Mouse (Mus musculus): ENCODE measurements around the gene Gm9736. TPM values are rescaled to one million over a fixed set of nuclear protein-coding genes. Genes with fewer than 3 reads are reported as not detected.
"Not testable (repeated sequence)": the region's sequence is repeated elsewhere in the genome, so short reads cannot be mapped to it uniquely, and the experiment has no call there.

Gene Gm9736
- total RNA-seq, 2 experiments from 2014 or later, result not detected

- no peak for DNase-seq
- intact Hi-C loops (cut with DNase I), result no loop called here
These were observed 21.9 kb downstream of the Gm9736 start for GRCm38 (mm10) chr10:77729241-77729640.

- intact Hi-C loops (cut with DNase I), result no loop called here
- DNase-seq, result no peak
These were observed 22.9 kb downstream of the Gm9736 start for GRCm38 (mm10) chr10:77728280-77728679.

GRCm38 (mm10) chr10:77726186-77726585, 25.0 kb downstream of the Gm9736 start, which contains the start of gene Gm10100:
Gene Gm10100, plus strand, starts transcription at chr10:77726486.
- DNase-seq, result no peak
- intact Hi-C loops (cut with DNase I), result no loop called here

- DNase-seq, result no peak
- intact Hi-C loops (cut with DNase I), result no loop called here
These were observed 26.3 kb downstream of the Gm9736 start for GRCm38 (mm10) chr10:77724855-77725254.

DNA sequence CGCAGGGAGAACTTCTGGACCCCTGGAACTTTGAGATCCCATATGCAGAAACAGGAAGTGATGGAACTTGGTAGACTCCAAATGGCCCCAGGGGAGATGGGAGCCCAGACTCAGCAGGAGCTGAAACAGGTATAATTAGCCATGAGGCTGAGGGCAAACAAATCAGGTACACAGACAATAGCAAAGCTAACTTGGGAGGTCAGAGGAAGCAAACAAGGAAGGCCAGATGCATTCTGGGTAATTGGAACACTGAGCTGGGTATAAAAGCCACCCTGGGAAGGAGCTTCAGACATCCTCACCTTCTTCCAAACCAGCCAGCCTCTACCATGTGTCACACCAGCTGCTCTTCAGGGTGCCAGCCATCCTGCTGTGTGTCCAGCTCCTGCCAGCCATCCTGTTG, 30.9 kb downstream of the Gm9736 start, which contains the start of gene Krtap12-1:
Krtap12-1 (plus strand) TSS at position 301 of the 400 bp plus-strand sequence.
- intact Hi-C loops (cut with DNase I); DNase-seq: not testable (repeated sequence)

DNA sequence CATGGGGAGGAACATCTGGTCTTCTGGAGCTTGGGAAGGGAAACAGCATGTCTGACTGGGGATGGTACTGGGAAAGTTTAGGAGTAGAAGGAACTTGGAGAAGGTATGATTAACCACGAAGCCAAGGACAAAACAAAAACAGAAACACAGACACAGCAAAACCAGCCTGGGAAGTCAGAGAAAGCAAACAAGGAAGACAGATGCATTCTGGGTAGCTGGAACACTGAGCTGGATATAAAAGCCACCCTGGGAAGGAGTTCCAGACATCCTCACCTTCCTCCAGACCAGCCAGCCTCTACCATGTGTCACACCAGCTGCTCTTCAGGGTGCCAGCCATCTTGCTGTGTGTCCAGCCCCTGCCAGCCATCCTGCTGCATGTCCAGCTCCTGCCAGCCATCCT, 35.6 kb downstream of the Gm9736 start, which contains the start of gene Gm10142:
Gm10142 (plus strand) TSS at position 301 of the 400 bp plus-strand sequence.
- intact Hi-C loops (cut with DNase I), result no loop called here
- DNase-seq, result no peak

DNA sequence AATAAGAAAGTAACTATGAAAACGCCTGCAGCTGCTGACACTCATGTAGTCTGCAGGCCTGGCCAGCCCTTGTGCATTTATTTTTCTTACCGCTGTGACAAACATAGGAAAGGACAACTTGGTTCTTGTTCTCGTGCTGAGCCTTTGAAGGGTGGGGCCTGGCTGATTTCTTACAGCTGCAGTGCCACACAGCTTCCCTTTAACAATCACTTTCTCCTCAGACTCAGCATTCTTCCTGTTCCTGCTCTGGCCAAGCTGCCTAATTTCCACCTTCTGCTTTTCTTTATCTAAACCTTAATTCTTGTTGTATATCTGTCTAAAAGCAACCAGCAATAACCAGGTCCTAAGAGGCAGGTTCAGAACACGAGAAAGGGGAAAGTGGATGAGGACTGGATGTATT, 37.4 kb downstream of the Gm9736 start:
- intact Hi-C loops (cut with DNase I), result no loop called here
- DNase-seq, result no peak

DNA sequence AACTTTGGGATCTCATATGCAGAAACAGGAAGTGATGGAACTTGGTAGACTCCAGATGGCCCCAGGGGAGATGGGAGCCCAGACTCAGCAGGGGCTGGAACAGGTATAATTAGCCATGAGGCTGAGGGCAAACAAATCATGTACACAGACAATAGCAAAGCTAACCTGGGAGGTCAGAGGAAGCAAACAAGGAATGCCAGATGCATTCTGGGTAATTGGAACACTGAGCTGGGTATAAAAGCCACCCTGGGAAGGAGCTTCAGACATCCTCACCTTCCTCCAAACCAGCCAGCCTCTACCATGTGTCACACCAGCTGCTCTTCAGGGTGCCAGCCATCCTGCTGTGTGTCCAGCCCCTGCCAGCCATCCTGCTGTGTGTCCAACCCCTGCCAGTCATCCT, 40.0 kb downstream of the Gm9736 start, which contains the start of gene Gm10024:
Gm10024 (plus strand) TSS at position 301 of the 400 bp plus-strand sequence.
- DNase-seq; intact Hi-C loops (cut with DNase I): not testable (repeated sequence)

DNA sequence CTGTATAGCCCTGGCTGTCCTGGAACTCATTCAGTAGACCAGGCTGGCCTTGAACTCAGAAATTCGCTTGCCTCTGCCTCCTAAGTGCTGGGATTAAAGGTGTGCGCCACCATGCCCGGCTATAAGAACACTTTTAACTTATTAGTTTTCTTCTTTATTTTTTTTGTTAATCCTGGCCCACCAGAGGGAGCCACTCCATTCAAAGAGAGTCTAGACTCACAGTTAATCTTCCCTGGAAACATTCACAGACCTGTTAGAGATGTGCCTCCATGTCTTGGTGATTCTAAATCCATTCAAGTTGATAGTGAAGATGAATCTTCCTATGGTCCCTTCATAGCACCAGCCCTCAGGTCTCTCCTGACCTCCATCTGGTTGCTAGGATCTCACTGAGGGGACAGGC, 41.3 kb downstream of the Gm9736 start:
- intact Hi-C loops (cut with DNase I), result loop anchor here (5.0 kb wide), 1 partner anchor 227 kb away; no protein-coding TSS in a partner anchor
- no peak for DNase-seq

GRCm38 (mm10) chr10:77706326-77706725, 44.8 kb downstream of the Gm9736 start, which contains the start of gene Gm10272:
Gene Gm10272, plus strand, starts transcription at chr10:77706626.
- intact Hi-C loops (cut with DNase I), result loop anchor here (5.0 kb wide), 1 partner anchor 231 kb away; no protein-coding TSS in a partner anchor

More at GRCm38 (mm10) chr10:77706326-77706725, 44.8 kb downstream of the Gm9736 start, which contains the start of gene Gm10272:
- no peak for DNase-seq

Other genes starting within 250 kb of the Gm9736 start
- 1 to 10 TPM; 4.7 to 5.4 TPM for gene Fam207a, start 235.6 kb downstream of the Gm9736 start, total RNA-seq (2021)
- gene Itgb2, start 221.1 kb downstream of the Gm9736 start, total RNA-seq (2021), result 1 to 10 TPM; 1.5 to 1.8 TPM
- 10 to 100 TPM; 26.6 to 30.1 TPM for gene Pttg1ip, start 169.6 kb downstream of the Gm9736 start, total RNA-seq (2021)
- 10 to 100 TPM; 33.3 to 40.1 TPM for gene Sumo3, start 145.3 kb downstream of the Gm9736 start, total RNA-seq (2021)
- gene Gm49325, start 145.2 kb downstream of the Gm9736 start, total RNA-seq (2021), result 1 to 10 TPM; 7.5 to 8.6 TPM
- gene Ube2g2, start 129.1 kb downstream of the Gm9736 start, total RNA-seq (2021), result 10 to 100 TPM; 80.7 to 86.5 TPM
- not detected for gene Tspear, start 64.8 kb downstream of the Gm9736 start, total RNA-seq (2021)
- not detected for gene Gm19402, start 60.6 kb downstream of the Gm9736 start, total RNA-seq (2021)
- not detected for gene Gm9508, start 54.1 kb downstream of the Gm9736 start, total RNA-seq (2021)
- not detected for gene Gm10272, start 44.7 kb downstream of the Gm9736 start, total RNA-seq (2021)
- not detected for gene Gm10024, start 39.9 kb downstream of the Gm9736 start, total RNA-seq (2021)
- gene Gm10142, start 35.5 kb downstream of the Gm9736 start, total RNA-seq (2021), result not detected
- gene Krtap12-1, start 30.8 kb downstream of the Gm9736 start, total RNA-seq (2021), result not detected
- gene Gm10100, start 24.9 kb downstream of the Gm9736 start, total RNA-seq (2021), result not detected
- not detected for gene Gm18596, start 8.7 kb downstream of the Gm9736 start, total RNA-seq (2021)
- gene Gm3233, start 8.3 kb upstream of the Gm9736 start, total RNA-seq (2021), result not detected
- not detected for gene Gm3238, start 20.0 kb upstream of the Gm9736 start, total RNA-seq (2021)
- gene Gm7138, start 25.6 kb upstream of the Gm9736 start, total RNA-seq (2021), result not detected
- gene Gm3250, start 31.2 kb upstream of the Gm9736 start, total RNA-seq (2021), result not detected
- gene Gm7137, start 36.8 kb upstream of the Gm9736 start, total RNA-seq (2021), result not detected
- gene Gm9639, start 43.7 kb upstream of the Gm9736 start, total RNA-seq (2021), result not detected
- gene Gm19668, start 47.8 kb upstream of the Gm9736 start, total RNA-seq (2021), result not detected
- gene Gm9507, start 60.5 kb upstream of the Gm9736 start, total RNA-seq (2021), result not detected
- gene Gm2696, start 63.3 kb upstream of the Gm9736 start, total RNA-seq (2021), result not detected
- gene Krtap10-4, start 75.7 kb upstream of the Gm9736 start, total RNA-seq (2021), result not detected
- gene Krtap10-10, start 84.6 kb upstream of the Gm9736 start, total RNA-seq (2021), result not detected
- not detected for gene Gm36176, start 95.4 kb upstream of the Gm9736 start, total RNA-seq (2021)
- not detected for gene Gm10318, start 101.5 kb upstream of the Gm9736 start, total RNA-seq (2021)
- gene Gm3285, start 110.6 kb upstream of the Gm9736 start, total RNA-seq (2021), result not detected
- gene Lrrc3, start 151.2 kb upstream of the Gm9736 start, total RNA-seq (2021), result under 1 TPM; 0.08 to 0.17 TPM
- under 1 TPM; 0.10 to 0.89 TPM for gene Trpm2, start 219.2 kb upstream of the Gm9736 start, total RNA-seq (2021)
- 1 to 10 TPM; 3.1 to 4.5 TPM for gene 1810043G02Rik, start 227.2 kb upstream of the Gm9736 start, total RNA-seq (2021)

Measured in gastrocnemius, postnatal 36 days (tissue).